Mouse (Mus musculus) olfactory bulb, adult 2 months (tissue): ENCODE results near the gene Camta1.

Experiments used
- CTCF ChIP-seq: fragments of 200-500 bp; IDR thresholded peaks from 2 replicates; pipeline ENCODE4 v1.5.1; 2012; ENCODE audit warnings: low read depth, mild to moderate bottlenecking, low read length, moderate library complexity; ENCODE audit not compliant: insufficient read depth
- POLR2A ChIP-seq: fragments of 200-500 bp; IDR thresholded peaks from 2 replicates; pipeline ENCODE4 v1.6.1; 2012; ENCODE audit warnings: mild to moderate bottlenecking, low read depth, low read length, moderate library complexity; ENCODE audit not compliant: insufficient read depth

DNA sequence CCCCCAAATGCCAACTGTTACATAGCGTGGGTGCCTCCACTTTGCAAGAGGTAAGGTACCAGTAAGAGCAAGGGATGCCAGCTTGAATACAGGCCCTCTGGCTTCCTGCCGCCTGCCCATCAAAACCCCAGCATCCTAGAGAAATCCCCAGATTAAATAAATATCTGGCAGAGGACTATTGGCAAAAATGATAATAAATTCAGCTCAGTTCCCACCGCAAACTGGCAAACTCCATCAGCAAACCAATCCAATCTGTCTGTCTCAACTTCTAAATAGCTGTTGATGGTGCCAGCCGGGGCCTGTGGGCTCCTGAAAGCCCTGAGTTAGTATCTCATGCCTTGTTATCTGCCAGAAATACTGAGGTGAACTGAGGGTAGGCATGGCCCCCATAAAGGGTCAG is 333.2 kb downstream of the Camta1 start:
- TF ChIP-seq CTCF (no peak), POLR2A (no peak)
